Mouse (Mus musculus): ENCODE results near the gene Palmd. TPM values are rescaled to one million over a fixed set of nuclear protein-coding genes. Genes with fewer than 3 reads are reported as not detected.

The Palmd gene
- total and polyA plus RNA-seq, 3 experiments, result 13.7 to 55.6 (median 55.2) TPM

DNA sequence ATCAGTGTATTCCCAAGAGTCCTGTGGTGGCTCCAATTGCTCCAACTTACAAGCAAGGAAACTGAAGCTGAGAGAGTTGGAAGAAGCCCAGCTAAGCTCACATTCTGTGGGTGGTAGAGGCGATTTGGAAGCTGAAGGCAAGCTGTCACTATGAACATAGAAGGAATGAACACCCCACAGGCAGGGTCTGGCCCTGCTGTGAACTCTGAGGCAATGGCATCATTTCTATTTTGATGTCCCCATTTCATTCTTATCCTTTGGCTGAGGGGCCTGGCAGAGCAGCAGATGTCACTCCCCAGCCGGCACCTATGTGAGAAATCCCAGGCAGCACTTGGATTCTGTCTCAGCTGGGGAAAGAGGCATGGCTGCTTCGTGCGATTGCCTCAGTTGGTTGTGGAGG is 25.4 kb downstream of the Palmd start:
- 0 out of 2 replicates have a peak, but pooled peaks have one; percentile 42 for TF ChIP-seq EP300 (IDR thresholded peaks at IDR 0.05; ENCODE audit: insufficient read depth, low read depth, low read length)
- 0 out of 2 replicates have a peak, but pooled peaks have one; percentile 12 for TF ChIP-seq POLR2A (IDR thresholded peaks at IDR 0.05; ENCODE audit: insufficient read depth, low read depth, low read length)
- TF ChIP-seq CTCF (IDR thresholded peaks at IDR 0.05), result no peak
- intact Hi-C loops (cut with DNase I), result no loop called here
- Histone ChIP-seq H3K4me1 (ENCODE audit: control insufficient read depth, insufficient read depth, low read length) (peaks cover 19% of the 10 kb centered on the region), H3K4me3 (no peak overlapping the region), H3K27ac (peak overlapping the region; percentile 68), H3K9ac (ENCODE audit: low read depth, low read length) (no peak overlapping the region), H3K36me3 (ENCODE audit: control insufficient read depth, insufficient read depth, low read length) (peaks cover 69% of the 10 kb centered on the region), H3K79me2 (replicated peaks; ENCODE audit: control insufficient read depth, insufficient read depth, low read length) (peaks cover 5% of the 10 kb centered on the region), H3K27me3 (ENCODE audit: control insufficient read depth, insufficient read depth, low read length) (no peaks in the 10 kb centered on the region)
- 37% methylated on average over 4 of the region's 4 CpGs for WGBS
- peak in 1 of 2 experiments; percentile 71 for DNase-seq

DNA sequence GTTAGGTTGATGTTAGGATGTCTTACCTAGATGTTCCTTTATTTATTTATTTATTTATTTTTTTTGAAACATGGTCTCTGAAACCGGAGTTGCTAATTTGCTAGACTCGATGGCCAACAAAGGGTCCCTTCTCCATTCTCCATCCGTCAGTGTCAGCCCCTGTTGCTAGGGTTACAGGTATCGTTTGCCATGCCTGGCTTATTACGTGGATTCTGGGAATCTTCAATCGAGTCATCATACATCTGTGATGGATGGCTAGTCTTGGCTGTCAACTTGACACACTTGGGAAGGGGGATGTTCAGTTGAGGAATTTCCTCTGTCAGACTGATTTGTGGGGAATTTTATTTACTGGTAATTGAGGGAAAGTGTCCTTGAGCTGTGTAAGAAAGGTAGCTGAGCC is 26.0 kb downstream of the Palmd start:
- H3K9ac ChIP-seq (ENCODE audit: low read depth, low read length), result no peak overlapping the region
- no peaks in the 10 kb centered on the region for H3K27me3 ChIP-seq (ENCODE audit: control insufficient read depth, insufficient read depth, low read length)
- TF ChIP-seq POLR2A (IDR thresholded peaks at IDR 0.05; ENCODE audit: insufficient read depth, low read depth, low read length) (no peak), CTCF (IDR thresholded peaks at IDR 0.05) (no peak), EP300 (IDR thresholded peaks at IDR 0.05; ENCODE audit: insufficient read depth, low read depth, low read length) (no peak)
- WGBS, result 79% methylated on average over 6 of the region's 6 CpGs
- H3K79me2 ChIP-seq (replicated peaks; ENCODE audit: control insufficient read depth, insufficient read depth, low read length), result peaks cover 5% of the 10 kb centered on the region
- H3K4me3 ChIP-seq, result no peak overlapping the region
- H3K27ac ChIP-seq, result peak overlapping the region; percentile 68
- H3K4me1 ChIP-seq (ENCODE audit: control insufficient read depth, insufficient read depth, low read length), result peaks cover 19% of the 10 kb centered on the region
- DNase-seq, result no peak
- intact Hi-C loops (cut with DNase I), result no loop called here
- peaks cover 68% of the 10 kb centered on the region for H3K36me3 ChIP-seq (ENCODE audit: control insufficient read depth, insufficient read depth, low read length)

DNA sequence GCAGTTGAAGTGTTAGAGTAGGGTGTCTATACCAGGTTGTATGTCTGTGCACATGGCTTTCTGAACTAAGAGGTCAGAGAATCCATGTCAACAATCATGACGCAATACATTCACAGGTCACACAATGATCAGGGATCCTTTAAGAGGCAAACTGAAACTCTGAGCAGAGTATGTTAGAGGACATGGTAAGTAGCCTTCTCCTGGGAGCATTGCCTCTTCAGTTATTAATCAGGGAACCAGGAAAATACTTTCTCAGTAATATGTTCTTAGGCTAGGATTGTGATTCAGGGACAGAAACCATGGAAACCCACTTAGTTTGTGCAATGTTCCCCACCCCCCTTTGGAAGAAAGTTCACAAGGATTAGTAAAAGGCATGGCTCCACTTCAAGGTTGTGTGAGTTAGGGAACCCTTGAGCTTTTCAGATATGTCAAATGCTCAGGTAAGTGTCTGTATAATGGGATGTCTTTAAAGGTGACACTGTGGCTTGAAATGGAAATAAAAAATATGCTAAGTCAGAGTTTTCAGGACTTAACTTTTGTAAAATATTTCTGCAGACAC is 27.1 kb downstream of the Palmd start:
- WGBS, result 71% methylated on average over 1 of the region's 1 CpGs
- intact Hi-C loops (cut with DNase I), result no loop called here
- H3K4me3 ChIP-seq, result no peak overlapping the region

DNA sequence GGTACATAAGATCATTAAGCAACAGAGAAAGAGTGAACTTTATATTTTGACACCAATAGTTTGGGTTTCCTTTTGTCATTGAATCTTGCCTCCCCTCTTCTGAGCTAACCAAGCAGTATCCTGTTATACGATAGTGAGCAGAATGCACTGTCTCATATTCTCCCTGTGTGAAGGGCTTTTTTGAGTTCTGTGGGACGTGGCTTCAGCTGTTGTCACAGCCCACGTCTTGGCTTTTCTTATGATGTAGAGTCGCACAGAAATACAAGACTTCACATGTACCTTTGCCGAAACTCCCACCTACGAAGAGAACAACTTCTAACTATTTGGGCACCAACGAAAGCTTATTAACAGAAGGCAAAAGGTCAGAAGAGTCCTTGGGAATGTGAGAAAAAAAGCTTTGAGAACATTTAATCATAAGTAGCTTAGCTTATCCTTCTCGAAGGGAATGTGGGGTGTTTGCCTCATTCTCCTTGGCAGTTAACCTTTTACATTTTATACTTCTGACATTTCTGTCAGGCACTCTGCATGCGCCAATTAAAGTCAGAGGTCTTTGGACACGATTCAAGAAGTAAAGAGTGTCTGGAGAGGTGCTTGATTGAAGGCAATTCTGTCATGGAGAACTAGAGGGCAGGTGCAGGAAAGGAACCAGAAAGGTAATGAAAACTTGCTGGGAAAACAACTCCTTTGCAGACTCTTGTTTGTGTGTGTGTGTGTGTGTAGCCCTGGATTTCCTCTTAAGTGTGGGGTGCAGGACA is 27.8 kb downstream of the Palmd start:
- DNase-seq, result no peak

More for the DNA sequence above, 27.1 kb downstream of the Palmd start:
- no peak for TF ChIP-seq POLR2A (IDR thresholded peaks at IDR 0.05; ENCODE audit: insufficient read depth, low read depth, low read length)
- no peak for TF ChIP-seq CTCF (IDR thresholded peaks at IDR 0.05)
- no peak for TF ChIP-seq EP300 (IDR thresholded peaks at IDR 0.05; ENCODE audit: insufficient read depth, low read depth, low read length)
- Histone ChIP-seq H3K79me2 (replicated peaks; ENCODE audit: control insufficient read depth, insufficient read depth, low read length) (peaks cover 7% of the 10 kb centered on the region), H3K36me3 (ENCODE audit: control insufficient read depth, insufficient read depth, low read length) (peaks cover 68% of the 10 kb centered on the region), H3K27me3 (ENCODE audit: control insufficient read depth, insufficient read depth, low read length) (no peaks in the 10 kb centered on the region), H3K27ac (peak overlapping the region; percentile 44), H3K9ac (ENCODE audit: low read depth, low read length) (no peak overlapping the region), H3K4me1 (ENCODE audit: control insufficient read depth, insufficient read depth, low read length) (peaks cover 22% of the 10 kb centered on the region)
- no peak for DNase-seq

DNA sequence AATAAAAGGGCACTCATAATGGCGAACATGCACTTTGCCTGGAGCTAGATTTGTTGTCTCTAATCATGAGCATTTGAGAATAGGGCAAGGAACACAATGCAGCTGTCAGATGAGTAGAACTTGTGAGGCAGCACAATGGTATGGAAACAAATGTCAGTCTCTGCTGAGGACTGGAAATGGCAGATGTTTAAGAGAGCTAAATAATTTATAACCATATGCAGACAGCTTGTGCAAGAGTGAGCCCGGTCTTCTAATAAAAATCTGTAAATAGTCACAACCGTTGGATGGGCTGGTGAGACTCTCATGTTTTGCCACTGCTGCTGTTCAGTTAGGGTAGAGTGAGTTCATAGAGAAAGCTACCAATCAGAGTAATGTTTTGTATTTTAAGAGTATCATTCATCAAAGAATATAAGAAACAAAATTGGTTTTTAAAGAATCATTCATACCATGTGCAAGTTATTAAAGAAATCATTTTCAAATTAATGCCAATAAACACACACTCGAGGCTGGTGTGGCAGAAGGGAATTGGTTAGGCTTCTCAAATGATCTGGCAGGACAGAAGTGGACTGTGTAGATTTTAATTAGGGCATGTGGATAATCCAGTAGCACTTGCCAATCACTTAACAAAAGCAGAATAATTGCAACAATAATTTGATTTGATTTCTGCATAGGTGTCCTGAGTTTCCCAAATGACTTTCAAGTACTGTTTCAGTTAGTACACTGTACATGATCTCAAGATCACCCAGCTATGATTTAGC is 31.7 kb downstream of the Palmd start:
- Histone ChIP-seq H3K27me3 (ENCODE audit: control insufficient read depth, insufficient read depth, low read length) (no peaks in the 10 kb centered on the region), H3K4me3 (no peak overlapping the region), H3K4me1 (ENCODE audit: control insufficient read depth, insufficient read depth, low read length) (peaks cover 13% of the 10 kb centered on the region), H3K36me3 (ENCODE audit: control insufficient read depth, insufficient read depth, low read length) (peaks cover 52% of the 10 kb centered on the region), H3K79me2 (replicated peaks; ENCODE audit: control insufficient read depth, insufficient read depth, low read length) (peaks cover 2% of the 10 kb centered on the region; the same call in 1 of the 2 replicates), H3K9ac (ENCODE audit: low read depth, low read length) (no peak overlapping the region), H3K27ac (no peak overlapping the region)
- WGBS, result 81% methylated on average over 4 of the region's 4 CpGs
- TF ChIP-seq EP300 (IDR thresholded peaks at IDR 0.05; ENCODE audit: insufficient read depth, low read depth, low read length) (no peak), POLR2A (IDR thresholded peaks at IDR 0.05; ENCODE audit: insufficient read depth, low read depth, low read length) (no peak), CTCF (IDR thresholded peaks at IDR 0.05) (no peak)
- intact Hi-C loops (cut with DNase I), result no loop called here
- DNase-seq, result no peak

More for the DNA sequence above, 27.8 kb downstream of the Palmd start:
- Histone ChIP-seq H3K27me3 (ENCODE audit: control insufficient read depth, insufficient read depth, low read length) (no peaks in the 10 kb centered on the region), H3K27ac (peak overlapping the region; percentile 44), H3K9ac (ENCODE audit: low read depth, low read length) (no peak overlapping the region; the same call in 1 of the 2 replicates), H3K4me3 (no peak overlapping the region), H3K4me1 (ENCODE audit: control insufficient read depth, insufficient read depth, low read length) (peaks cover 19% of the 10 kb centered on the region), H3K79me2 (replicated peaks; ENCODE audit: control insufficient read depth, insufficient read depth, low read length) (peaks cover 7% of the 10 kb centered on the region; the same call in 1 of the 2 replicates), H3K36me3 (ENCODE audit: control insufficient read depth, insufficient read depth, low read length) (peaks cover 66% of the 10 kb centered on the region)
- TF ChIP-seq EP300 (IDR thresholded peaks at IDR 0.05; ENCODE audit: insufficient read depth, low read depth, low read length) (no peak), CTCF (IDR thresholded peaks at IDR 0.05) (peak; percentile 11; the same call in 1 of the 2 replicates)
- WGBS, result 40% methylated on average over 10 of the region's 10 CpGs
- intact Hi-C loops (cut with DNase I), result no loop called here

Data from heart, adult 2 months (tissue).